47 mouse cellular contexts compared by ENCODE assay signal in genomic region chrX:140863431-140863830, GRCm38 (mm10). TPM values are rescaled to one million over a fixed set of nuclear protein-coding genes. Genes with fewer than 3 reads are reported as not detected.
"Had no signal": no experiment of that assay in that cellular context is flagged by ENCODE, and none has a peak within 500 bp of the region (broad histone marks: within the 10 kb centered on the region; RNA-seq: fewer than 3 reads in every experiment).

No protein-coding gene starts in this region.

- DNase-seq: left cerebral cortex, postnatal 4 days; liver; liver, embryonic 13.5 days; liver, postnatal 0 days; lung, adult 18-20 months; lung, adult 2 months; lung, embryonic 14.5 days; lung, postnatal 10 days; lung, postnatal 14 days; lung, postnatal 36 days; lung, postnatal 4 days; midbrain, embryonic 14.5 days had no signal

- H3K4me3 ChIP-seq: limb, embryonic 10.5 days; limb, embryonic 12.5 days; limb, embryonic 13.5 days; limb, embryonic 15.5 days; liver, embryonic 12.5 days; liver, embryonic 13.5 days; liver, embryonic 15.5 days; lung, embryonic 15.5 days; megakaryocyte, embryonic 14.5 days; midbrain, embryonic 10.5 days; midbrain, embryonic 12.5 days; midbrain, embryonic 13.5 days; midbrain, embryonic 15.5 days; myocyte; neural tube, embryonic 12.5 days had no signal

- H3K27ac ChIP-seq: limb, embryonic 10.5 days; limb, embryonic 12.5 days; limb, embryonic 13.5 days; limb, embryonic 15.5 days; liver, embryonic 12.5 days; liver, embryonic 13.5 days; liver, embryonic 14.5 days; liver, embryonic 15.5 days; lung, embryonic 15.5 days; macrophage; midbrain, embryonic 10.5 days; midbrain, embryonic 12.5 days; midbrain, embryonic 13.5 days; midbrain, embryonic 15.5 days; neural tube, embryonic 12.5 days had no signal

- ATAC-seq: liver, embryonic 12.5 days; liver, postnatal 0 days; lung, postnatal 0 days; midbrain, embryonic 13.5 days; midbrain, embryonic 15.5 days; midbrain, embryonic 16.5 days had no signal

RNA-seq across cellular contexts. Expression of gene Vsig1, which starts 44.0 kb away (rescaled TPM):
- total RNA-seq: left cerebral cortex, postnatal 14 days; left cerebral cortex, postnatal 25 days; left cerebral cortex, postnatal 36 days; left cerebral cortex, postnatal 4 days; liver, adult 2 months; megakaryocyte progenitor cell, adult 5-6 weeks; megakaryocyte, adult 5-6 weeks; megakaryocyte-erythroid progenitor cell, adult 5-6 weeks; monocyte, adult 5-6 weeks had no signal
- polyA plus RNA-seq: limb, embryonic 10.5 days; limb, embryonic 12.5 days; limb, embryonic 13.5 days; limb, embryonic 14.5 days; limb, embryonic 15.5 days; liver, adult 2 months; liver, embryonic 13.5 days; liver, embryonic 15.5 days; liver, postnatal 0 days; macrophage; midbrain, embryonic 10.5 days; midbrain, embryonic 11.5 days; midbrain, embryonic 12.5 days; midbrain, embryonic 13.5 days; midbrain, embryonic 16.5 days; myocyte; neural tube, embryonic 11.5 days; neural tube, embryonic 12.5 days had no signal

RNA-seq across cellular contexts. Expression of gene Tex13b, which starts 50.2 kb away (rescaled TPM):
- total RNA-seq: left cerebral cortex, postnatal 10 days; left cerebral cortex, postnatal 14 days; left cerebral cortex, postnatal 25 days; left cerebral cortex, postnatal 36 days; left cerebral cortex, postnatal 4 days; liver, adult 2 months; megakaryocyte progenitor cell, adult 5-6 weeks; megakaryocyte, adult 5-6 weeks; megakaryocyte-erythroid progenitor cell, adult 5-6 weeks; midbrain, postnatal 0 days; monocyte, adult 5-6 weeks had no signal
- polyA plus RNA-seq: limb, embryonic 10.5 days; limb, embryonic 11.5 days; limb, embryonic 12.5 days; limb, embryonic 13.5 days; limb, embryonic 14.5 days; limb, embryonic 15.5 days; liver, adult 2 months; liver, embryonic 11.5 days; liver, embryonic 12.5 days; liver, embryonic 13.5 days; liver, embryonic 14.5 days; liver, embryonic 15.5 days; liver, embryonic 16.5 days; liver, postnatal 0 days; lung, adult 2 months; lung, embryonic 14.5 days; lung, embryonic 15.5 days; lung, embryonic 16.5 days; lung, postnatal 0 days; macrophage; midbrain, embryonic 10.5 days; midbrain, embryonic 11.5 days; midbrain, embryonic 12.5 days; midbrain, embryonic 13.5 days; midbrain, embryonic 14.5 days; midbrain, embryonic 15.5 days; midbrain, embryonic 16.5 days; midbrain, postnatal 0 days; myocyte; neural tube, embryonic 11.5 days; neural tube, embryonic 12.5 days had no signal
